ENCODE assay signal across 9 mouse cellular contexts in the genomic region with DNA sequence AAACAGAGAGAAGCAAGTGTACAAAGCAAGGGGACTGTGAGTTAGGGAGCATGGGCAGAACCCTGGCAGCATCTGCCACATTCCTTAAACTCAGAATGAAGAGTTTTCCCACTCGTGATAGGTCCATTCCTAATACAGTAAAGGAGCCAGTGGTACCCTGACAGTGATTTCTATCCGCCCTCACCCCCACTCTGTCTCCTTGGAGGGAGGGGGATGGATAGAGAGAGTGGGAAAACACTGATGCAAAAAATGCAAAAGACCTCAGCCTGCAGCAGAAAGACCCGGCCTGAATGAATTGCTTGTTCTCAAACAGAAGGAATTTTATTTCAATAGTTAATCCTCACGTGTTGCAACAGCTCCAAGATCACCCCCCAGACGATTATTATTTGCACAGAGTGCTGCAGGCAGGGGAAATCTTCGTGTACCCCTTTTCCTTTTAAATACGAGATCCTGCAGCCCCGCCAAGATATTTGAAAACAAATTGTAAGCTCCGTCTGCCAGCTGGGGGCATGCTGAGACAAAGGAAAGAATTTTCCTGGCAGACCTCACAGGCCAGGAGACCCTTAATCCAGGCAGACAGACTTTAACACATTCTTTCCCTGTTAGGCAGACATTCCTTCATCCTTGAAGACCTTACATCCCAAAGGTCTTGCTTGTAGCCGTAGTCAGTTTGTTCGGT.
DNase-seq lines count a peak whose midpoint lies in the region; ATAC-seq lines count a peak whose summit lies in the region.
"Had no signal": no experiment of that assay in that cellular context is flagged by ENCODE, and none has a peak within 500 bp of the region (broad histone marks: within the 10 kb centered on the region; RNA-seq: fewer than 3 reads in every experiment).

No protein-coding gene starts in this region.

- H3K27ac ChIP-seq in embryonic facial prominence, embryonic 10.5 days (replicated peaks): peak overlapping the region; percentile 59
- peak overlapping the region; percentile 52 for H3K27ac ChIP-seq in hindbrain, embryonic 13.5 days
- H3K27ac ChIP-seq in midbrain, embryonic 15.5 days: peak overlapping the region; percentile 42
- H3K27ac ChIP-seq: stomach, embryonic 15.5 days had no signal

- peaks cover 16% of the 10 kb centered on the region for H3K4me1 ChIP-seq in embryonic facial prominence, embryonic 10.5 days
- H3K4me1 ChIP-seq in hindbrain, embryonic 13.5 days (replicated peaks): peaks cover 19% of the 10 kb centered on the region
- peaks cover 19% of the 10 kb centered on the region for H3K4me1 ChIP-seq in midbrain, embryonic 15.5 days
- H3K4me1 ChIP-seq: stomach, embryonic 15.5 days had no signal

- no peaks in the 10 kb centered on the region for H3K36me3 ChIP-seq in embryonic facial prominence, embryonic 10.5 days (replicated peaks)
- no peaks in the 10 kb centered on the region for H3K36me3 ChIP-seq in hindbrain, embryonic 13.5 days
- H3K36me3 ChIP-seq in midbrain, embryonic 15.5 days (replicated peaks): no peaks in the 10 kb centered on the region
- H3K36me3 ChIP-seq: stomach, embryonic 15.5 days had no signal

- no peak overlapping the region for H3K4me3 ChIP-seq in embryonic facial prominence, embryonic 10.5 days
- H3K4me3 ChIP-seq in hindbrain, embryonic 13.5 days: no peak overlapping the region
- no peak overlapping the region for H3K4me3 ChIP-seq in midbrain, embryonic 15.5 days
- H3K4me3 ChIP-seq: stomach, embryonic 15.5 days had no signal

- DNase-seq in R1 (ENCODE audit: low read depth, low spot score): peak; percentile 65
- peak; percentile 58 for DNase-seq in embryonic facial prominence, embryonic 10.5 days (ENCODE audit: low spot score)
- DNase-seq in liver: no peak
- DNase-seq in thymus, postnatal 10 days (ENCODE audit: low spot score in 2 of 2): no peak
- no peak for DNase-seq in adrenal gland, adult 2 months
- DNase-seq: lung, adult 18-20 months had no signal

- H3K9ac ChIP-seq in hindbrain, embryonic 13.5 days: peak overlapping the region; percentile 35; the same call in 1 of the 2 replicates
- no peak overlapping the region for H3K9ac ChIP-seq in midbrain, embryonic 15.5 days
- H3K9ac ChIP-seq: stomach, embryonic 15.5 days had no signal

- 7% methylated on average over 11 of the region's 11 CpGs for WGBS in embryonic facial prominence, embryonic 10.5 days
- WGBS in hindbrain, embryonic 13.5 days: 8% methylated on average over 11 of the region's 11 CpGs
- WGBS in midbrain, embryonic 15.5 days: 2% methylated on average over 11 of the region's 11 CpGs

- no peaks in the 10 kb centered on the region; the same call in 1 of the 2 replicates for H3K27me3 ChIP-seq in embryonic facial prominence, embryonic 10.5 days (replicated peaks; ENCODE audit: low read depth, poor library complexity, severe bottlenecking)
- H3K27me3 ChIP-seq in hindbrain, embryonic 13.5 days: peaks cover 14% of the 10 kb centered on the region; the same call in 1 of the 2 replicates
- H3K27me3 ChIP-seq in midbrain, embryonic 15.5 days (replicated peaks): no peaks in the 10 kb centered on the region
- H3K27me3 ChIP-seq: stomach, embryonic 15.5 days had no signal

- peak; percentile 69; the same call in 1 of the 2 replicates for ATAC-seq in hindbrain, embryonic 13.5 days (ENCODE audit: low FRiP score)
- peak; percentile 83 for ATAC-seq in midbrain, embryonic 15.5 days (replicated peaks)

- H3K9me3 ChIP-seq in embryonic facial prominence, embryonic 10.5 days: no peaks in the 10 kb centered on the region
- no peaks in the 10 kb centered on the region for H3K9me3 ChIP-seq in hindbrain, embryonic 13.5 days
- H3K9me3 ChIP-seq in midbrain, embryonic 15.5 days: no peaks in the 10 kb centered on the region
- H3K9me3 ChIP-seq: stomach, embryonic 15.5 days had no signal

- H3K4me2 ChIP-seq in hindbrain, embryonic 13.5 days: peak overlapping the region; percentile 33
- peak overlapping the region; percentile 26 for H3K4me2 ChIP-seq in midbrain, embryonic 15.5 days
- H3K4me2 ChIP-seq: stomach, embryonic 15.5 days had no signal

Comparison
In these comparisons a context has a peak if more than half of its experiments do, and no peak if none do; other contexts are left out.
1. DNase-seq: peak in R1 (single experiment) and embryonic facial prominence, embryonic 10.5 days (single experiment); none in liver (single experiment), thymus, postnatal 10 days (0 of 2) and adrenal gland, adult 2 months (single experiment).
2. Peak in every context shown above with its lines, with median percentiles within 50 percentile points of each other: H3K27ac ChIP-seq.